Mouse (Mus musculus) E14TG2a.4 (cell line): ENCODE measurements around the gene Midn.

Source experiments
- H3K27me3 ChIP-seq: 2 replicates; pipeline ENCODE4 v1.6.1; 2014; ENCODE audit warnings: low read length, control low read depth; ENCODE audit not compliant: insufficient read depth
- H3K36me3 ChIP-seq: 2 replicates; pipeline ENCODE4 v1.6.1; 2014; ENCODE audit warnings: low read length, control low read depth; ENCODE audit not compliant: insufficient read depth
- H3K4me1 ChIP-seq: replicated peaks from 2 replicates; pipeline ENCODE4 v1.6.1; 2014; ENCODE audit warnings: low read depth, low read length, control low read depth
- H3K4me3 ChIP-seq: replicated peaks from 2 replicates; pipeline ENCODE4 v1.5.1; 2014; ENCODE audit warnings: mild to moderate bottlenecking, low read length
- H3K9me3 ChIP-seq: 2 replicates; pipeline ENCODE4 v1.6.1; 2014; ENCODE audit warnings: low read length, control low read depth
- CTCF ChIP-seq: conservative IDR thresholded peaks from 2 replicates; pipeline ENCODE4 v1.5.1; 2014; ENCODE audit warnings: low read length
- NANOG ChIP-seq: IDR thresholded peaks from 2 replicates; pipeline ENCODE4 v1.6.1; 2014; ENCODE audit warnings: borderline replicate concordance, low read length, mixed read lengths
- POU5F1 ChIP-seq: IDR thresholded peaks from 2 replicates; pipeline ENCODE4 v1.6.1; 2014; ENCODE audit warnings: low read length, borderline replicate concordance

Midn gene

GRCm38 (mm10) chr10:80167460-80168037, 19.5 kb downstream of the Midn start:
- Histone ChIP-seq H3K4me1 (peaks cover 87% of the 10 kb centered on the region), H3K27me3 (no peaks in the 10 kb centered on the region), H3K4me3 (peak overlapping the region; percentile 95), H3K9me3 (no peaks in the 10 kb centered on the region), H3K36me3 (peaks cover 39% of the 10 kb centered on the region)
- TF ChIP-seq POU5F1 (no peak), CTCF (no peak), NANOG (no peak)

DNA sequence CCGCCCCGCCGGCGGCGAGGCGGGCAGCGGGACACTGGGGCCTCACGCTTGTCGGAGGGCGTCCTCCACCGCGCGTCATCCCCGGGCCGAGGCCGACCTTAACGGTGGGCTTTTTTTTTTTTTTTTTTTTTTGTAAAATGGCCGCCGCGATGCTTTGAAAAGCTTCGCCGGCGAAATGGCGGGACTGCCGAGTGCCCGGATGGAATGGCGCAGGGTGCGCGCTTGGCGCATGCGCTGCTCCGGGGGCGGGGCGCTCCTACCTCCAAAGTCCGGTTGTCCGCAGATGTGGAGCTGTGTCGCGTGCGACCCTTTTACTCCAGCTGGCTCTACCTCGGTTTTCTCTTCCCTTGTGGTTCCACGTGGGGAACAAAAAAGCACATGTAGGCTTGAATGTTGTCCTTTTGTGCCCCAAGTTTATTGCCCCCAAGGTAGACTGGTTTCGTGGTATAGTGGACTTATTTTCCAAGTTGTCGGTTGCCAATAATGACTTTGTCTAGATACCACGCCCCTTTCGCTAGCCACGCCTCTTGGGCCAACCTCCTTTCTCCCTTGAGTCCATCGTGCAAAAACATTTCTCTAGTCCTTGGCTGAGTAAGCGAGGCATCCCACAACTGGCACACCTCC, 20.1 kb downstream of the Midn start:
- Histone ChIP-seq H3K4me3 (peak overlapping the region; percentile 95), H3K4me1 (peaks cover 81% of the 10 kb centered on the region), H3K9me3 (no peaks in the 10 kb centered on the region), H3K27me3 (no peaks in the 10 kb centered on the region), H3K36me3 (peaks cover 39% of the 10 kb centered on the region)
- TF ChIP-seq POU5F1 (no peak), NANOG (no peak), CTCF (no peak)

DNA sequence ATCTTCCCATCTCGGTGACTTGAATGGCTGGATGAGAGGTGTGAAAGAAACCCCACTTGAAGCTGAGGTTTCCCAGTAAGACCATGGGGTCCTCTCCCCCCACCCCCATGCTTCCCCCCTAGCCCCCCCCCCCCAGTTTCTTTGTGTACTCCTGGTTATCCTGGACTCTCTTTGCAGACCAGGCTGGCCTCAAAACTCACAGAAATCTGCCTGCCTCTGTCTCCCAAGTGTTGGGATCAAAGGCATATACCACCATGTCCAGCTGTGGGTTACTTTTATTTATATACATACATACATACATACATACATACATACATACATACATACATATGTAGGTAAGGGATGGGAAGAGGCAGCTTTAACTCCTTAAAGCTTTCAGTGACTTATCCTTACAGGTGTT, 21.0 kb downstream of the Midn start:
- Histone ChIP-seq H3K9me3 (no peaks in the 10 kb centered on the region), H3K4me3 (peak overlapping the region; percentile 95), H3K27me3 (no peaks in the 10 kb centered on the region), H3K4me1 (peaks cover 80% of the 10 kb centered on the region), H3K36me3 (peaks cover 40% of the 10 kb centered on the region)
- TF ChIP-seq NANOG (no peak), CTCF (no peak), POU5F1 (no peak)

- TF ChIP-seq CTCF: no peak
- H3K4me1 ChIP-seq: peaks cover 80% of the 10 kb centered on the region
- peak overlapping the region; percentile 83 for H3K4me3 ChIP-seq
- no peaks in the 10 kb centered on the region for H3K9me3 ChIP-seq
- H3K27me3 ChIP-seq: no peaks in the 10 kb centered on the region
- H3K36me3 ChIP-seq: peaks cover 46% of the 10 kb centered on the region
Measured at GRCm38 (mm10) chr10:80169651-80170050, 21.6 kb downstream of the Midn start.

- peaks cover 48% of the 10 kb centered on the region for H3K36me3 ChIP-seq
- peak overlapping the region; percentile 83 for H3K4me3 ChIP-seq
- TF ChIP-seq POU5F1: no peak
- peaks cover 80% of the 10 kb centered on the region for H3K4me1 ChIP-seq
- no peaks in the 10 kb centered on the region for H3K9me3 ChIP-seq
- no peaks in the 10 kb centered on the region for H3K27me3 ChIP-seq
Measured at GRCm38 (mm10) chr10:80170052-80170451, 22.0 kb downstream of the Midn start.

DNA sequence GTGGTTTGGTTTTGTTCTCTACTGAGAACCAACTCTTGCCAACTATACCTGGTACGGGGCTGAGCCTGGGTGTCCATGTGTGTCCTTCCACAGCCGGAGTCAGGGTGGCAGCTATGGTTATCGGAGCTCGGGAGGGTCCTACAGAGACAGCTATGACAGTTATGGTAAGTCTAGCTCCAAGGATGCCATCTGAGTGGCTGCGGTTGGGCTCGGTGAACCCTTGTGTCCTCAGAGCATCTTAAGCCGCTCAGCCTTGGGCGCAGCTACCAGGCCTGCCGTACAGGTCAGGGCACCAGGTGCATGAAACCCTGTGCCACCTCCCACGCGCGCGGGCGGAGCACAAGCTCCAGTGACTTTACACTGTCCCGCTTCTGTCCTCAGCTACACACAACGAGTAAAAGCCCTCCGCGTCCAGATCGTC, 22.5 kb downstream of the Midn start:
- H3K27me3 ChIP-seq: no peaks in the 10 kb centered on the region
- no peak for TF ChIP-seq NANOG
- no peak for TF ChIP-seq POU5F1
- TF ChIP-seq CTCF: no peak
- H3K4me1 ChIP-seq: peaks cover 75% of the 10 kb centered on the region
- peaks cover 48% of the 10 kb centered on the region for H3K36me3 ChIP-seq
- peak overlapping the region; percentile 83 for H3K4me3 ChIP-seq
- H3K9me3 ChIP-seq: no peaks in the 10 kb centered on the region

- Histone ChIP-seq H3K9me3 (no peaks in the 10 kb centered on the region), H3K4me1 (peaks cover 71% of the 10 kb centered on the region), H3K4me3 (peak overlapping the region; percentile 83), H3K36me3 (peaks cover 52% of the 10 kb centered on the region), H3K27me3 (no peaks in the 10 kb centered on the region)
- TF ChIP-seq CTCF: no peak
- TF ChIP-seq POU5F1: no peak
- TF ChIP-seq NANOG: no peak
Measured at GRCm38 (mm10) chr10:80171252-80171651, 23.2 kb downstream of the Midn start.

DNA sequence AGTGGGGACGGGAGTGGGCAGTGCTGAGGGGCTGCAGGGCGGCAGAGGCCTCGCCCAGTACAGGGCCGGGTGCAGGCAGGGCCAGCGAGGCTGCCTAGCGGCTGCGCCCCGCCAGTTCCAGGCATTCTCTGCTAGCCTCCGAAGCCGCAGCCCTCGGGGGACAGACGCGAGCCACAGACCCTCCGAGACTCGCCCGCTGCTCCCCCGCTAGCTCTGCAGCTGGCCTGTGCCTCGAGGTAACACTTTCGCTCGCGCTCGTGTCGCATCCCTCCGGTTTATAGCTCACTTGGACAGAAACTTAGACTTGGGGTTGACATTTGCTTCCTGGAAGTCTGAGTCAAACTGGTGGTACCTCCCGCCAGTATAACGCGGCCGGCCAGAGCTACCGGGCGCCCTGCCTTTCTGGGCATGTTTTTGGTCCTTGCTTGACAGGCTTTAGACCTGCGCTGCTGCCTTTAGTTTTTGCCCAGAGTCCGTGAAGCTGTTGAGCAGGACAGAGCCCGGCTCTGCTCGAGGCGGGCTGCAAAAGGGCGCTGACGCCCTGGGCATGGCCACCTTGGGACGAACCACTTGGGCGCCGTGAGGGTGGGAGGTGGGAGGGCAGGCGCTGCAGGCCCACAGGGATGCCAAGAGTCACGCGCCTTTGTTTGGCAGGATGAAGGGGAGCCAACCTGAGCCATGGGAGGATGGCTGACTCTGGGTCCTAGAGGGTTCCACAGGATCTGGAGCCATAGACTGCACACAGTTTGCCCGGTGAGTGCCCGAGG, 23.9 kb downstream of the Midn start:
- TF ChIP-seq POU5F1 (no peak), NANOG (no peak), CTCF (no peak)

More for the DNA sequence above, 23.9 kb downstream of the Midn start:
- no peaks in the 10 kb centered on the region for H3K27me3 ChIP-seq
- H3K4me1 ChIP-seq: peaks cover 65% of the 10 kb centered on the region
- H3K4me3 ChIP-seq: peak overlapping the region; percentile 83
- no peaks in the 10 kb centered on the region for H3K9me3 ChIP-seq
- peaks cover 57% of the 10 kb centered on the region for H3K36me3 ChIP-seq
